Mouse (Mus musculus): ENCODE results near the gene Gm20696.

DNA sequence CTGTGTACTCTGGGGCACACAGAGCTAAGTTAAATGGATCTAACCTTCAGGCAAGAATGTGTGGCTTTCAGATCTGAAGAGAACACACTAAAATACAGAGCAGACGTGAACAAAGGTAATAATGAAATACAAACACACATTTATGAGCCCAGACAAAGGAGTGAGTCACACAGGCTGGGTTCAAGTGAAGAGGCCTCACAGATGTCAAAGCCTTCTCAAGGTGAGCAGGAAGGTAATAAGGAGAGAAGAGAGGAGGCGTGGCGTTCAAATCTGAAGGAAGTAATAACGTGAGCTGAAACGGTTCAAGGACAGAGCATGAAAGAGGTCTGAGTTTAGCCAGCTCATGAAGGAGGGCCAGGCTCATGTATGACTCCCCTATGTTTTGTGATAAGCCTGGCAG lies 445.4 kb downstream of the Gm20696 start:
- TF ChIP-seq POLR2A (IDR thresholded peaks at IDR 0.05; ENCODE audit: borderline replicate concordance, extremely low read depth, insufficient read depth, insufficient read length, poor library complexity, severe bottlenecking) (no peak), CTCF (IDR thresholded peaks at IDR 0.05; ENCODE audit: borderline replicate concordance, extremely low read depth, insufficient read depth, insufficient read length) (no peak)

All from brain, embryonic 14.5 days (tissue).